Mouse (Mus musculus): Measurements from ENCODE around the gene Pdcd1.
"Not testable (repeated sequence)": the region's sequence is repeated elsewhere in the genome, so short reads cannot be mapped to it uniquely, and the experiment has no call there.

The Pdcd1 gene

GRCm38 (mm10) chr1:94052373-94052772 is at the start of gene Pdcd1:
Gene Pdcd1, minus strand, starts transcription at chr1:94052553.
- no peak for DNase-seq (ENCODE audit: low spot score in 2 of 2)

GRCm38 (mm10) chr1:94091788-94092187 is 39.4 kb upstream of the Pdcd1 start:
- DNase-seq (ENCODE audit: low spot score in 2 of 2) = no peak

GRCm38 (mm10) chr1:94086311-94086898 is 34.1 kb upstream of the Pdcd1 start:
- DNase-seq (ENCODE audit: low spot score in 2 of 2) = no peak

- DNase-seq (ENCODE audit: low spot score in 2 of 2) = no peak
Observed at GRCm38 (mm10) chr1:94085324-94086105, 33.2 kb upstream of the Pdcd1 start.

GRCm38 (mm10) chr1:94081761-94082160 is 29.4 kb upstream of the Pdcd1 start:
- no peak for DNase-seq (ENCODE audit: low spot score in 2 of 2)

- no peak for DNase-seq (ENCODE audit: low spot score in 2 of 2)
Observed at GRCm38 (mm10) chr1:94081191-94081590, 28.8 kb upstream of the Pdcd1 start.

- no peak for DNase-seq (ENCODE audit: low spot score in 2 of 2)
Observed at GRCm38 (mm10) chr1:94080718-94081117, 28.4 kb upstream of the Pdcd1 start.

GRCm38 (mm10) chr1:94078835-94079440 is 26.6 kb upstream of the Pdcd1 start:
- peak; percentile 73 to 85 for DNase-seq (ENCODE audit: low spot score in 2 of 2)

- no peak for DNase-seq (ENCODE audit: low spot score in 2 of 2)
Observed at GRCm38 (mm10) chr1:94078314-94078713, 26.0 kb upstream of the Pdcd1 start.

GRCm38 (mm10) chr1:94076702-94077101 is 24.3 kb upstream of the Pdcd1 start:
- no peak for DNase-seq (ENCODE audit: low spot score in 2 of 2)

GRCm38 (mm10) chr1:94074756-94075155 is 22.4 kb upstream of the Pdcd1 start:
- no peak for DNase-seq (ENCODE audit: low spot score in 2 of 2)

- not testable (repeated sequence) for DNase-seq (ENCODE audit: low spot score in 2 of 2)
Observed at GRCm38 (mm10) chr1:94058281-94058680, 5.9 kb upstream of the Pdcd1 start.

- DNase-seq (ENCODE audit: low spot score in 2 of 2) = no peak
Observed at GRCm38 (mm10) chr1:94057401-94057800, 5.0 kb upstream of the Pdcd1 start.

- DNase-seq (ENCODE audit: low spot score in 2 of 2) = no peak
Observed at GRCm38 (mm10) chr1:94055966-94056365, 3.6 kb upstream of the Pdcd1 start.

GRCm38 (mm10) chr1:94054481-94054880 is 2.1 kb upstream of the Pdcd1 start:
- DNase-seq (ENCODE audit: low spot score in 2 of 2) = no peak

GRCm38 (mm10) chr1:94053530-94054216 is 1.3 kb upstream of the Pdcd1 start:
- DNase-seq (ENCODE audit: low spot score in 2 of 2) = no peak

GRCm38 (mm10) chr1:94051104-94051503 is 1.2 kb downstream of the Pdcd1 start:
- no peak for DNase-seq (ENCODE audit: low spot score in 2 of 2)

- no peak for DNase-seq (ENCODE audit: low spot score in 2 of 2)
Observed at GRCm38 (mm10) chr1:94046544-94046943, 5.8 kb downstream of the Pdcd1 start.

- DNase-seq (ENCODE audit: low spot score in 2 of 2) = no peak
Observed at GRCm38 (mm10) chr1:94045559-94045958, 6.8 kb downstream of the Pdcd1 start.

- DNase-seq (ENCODE audit: low spot score in 2 of 2) = no peak
Observed at GRCm38 (mm10) chr1:94040391-94040790, 12.0 kb downstream of the Pdcd1 start.

- DNase-seq (ENCODE audit: low spot score in 2 of 2) = peak; percentile 61 to 71
Observed at GRCm38 (mm10) chr1:94034984-94035743, 17.2 kb downstream of the Pdcd1 start.
